Mouse (Mus musculus) ES-Bruce4 (cell line): Measurements from ENCODE around the gene Cfap45. TPM values are rescaled to one million over a fixed set of nuclear protein-coding genes. Genes with fewer than 3 reads are reported as not detected.

ENCODE experiments used
- H3K27ac ChIP-seq: 2 replicates; pipeline ENCODE4 v1.5.1; 2012; ENCODE audit warnings: low read length, inconsistent platforms; ENCODE audit not compliant: insufficient read depth
- H3K27me3 ChIP-seq: 2 replicates; pipeline ENCODE4 v1.6.1; 2012; ENCODE audit warnings: mild to moderate bottlenecking, low read length, inconsistent platforms; ENCODE audit not compliant: control insufficient read depth, poor library complexity, insufficient read depth, severe bottlenecking
- H3K36me3 ChIP-seq: 2 replicates; pipeline ENCODE4 v1.6.1; 2012; ENCODE audit warnings: inconsistent platforms, mild to moderate bottlenecking, low read length, moderate library complexity; ENCODE audit not compliant: control insufficient read depth, poor library complexity, insufficient read depth, severe bottlenecking
- H3K4me1 ChIP-seq: one replicate; pipeline ENCODE4 v1.8.1; 2011; ENCODE audit warnings: low read length; ENCODE audit not compliant: control insufficient read depth, insufficient read depth
- H3K4me3 ChIP-seq: 2 replicates; pipeline ENCODE4 v1.5.1; 2011; ENCODE audit warnings: low read depth, mild to moderate bottlenecking, low read length
- H3K9ac ChIP-seq: 2 replicates; pipeline ENCODE4 v1.6.1; 2012; ENCODE audit warnings: low read depth, mild to moderate bottlenecking, inconsistent platforms; ENCODE audit not compliant: poor library complexity, severe bottlenecking
- H3K9me3 ChIP-seq: replicated peaks from 2 replicates; pipeline ENCODE4 v1.6.1; 2012; ENCODE audit warnings: mild to moderate bottlenecking, low read length, inconsistent platforms; ENCODE audit not compliant: control insufficient read depth, poor library complexity, insufficient read depth, severe bottlenecking
- CTCF ChIP-seq: IDR thresholded peaks from one replicate; pipeline ENCODE4 v1.8.1; 2011; ENCODE audit warnings: low read depth, low read length
- EP300 ChIP-seq: IDR thresholded peaks from 2 replicates; pipeline ENCODE4 v1.6.1; 2011; ENCODE audit warnings: low read depth, low read length; ENCODE audit not compliant: insufficient read depth
- POLR2A ChIP-seq: IDR thresholded peaks from one replicate; pipeline ENCODE4 v1.8.1; 2011; ENCODE audit warnings: low read length; ENCODE audit not compliant: insufficient read depth
- polyA plus RNA-seq: library from polyadenylated mRNA; stranded (reverse); fragments of >200 nt; gene quantifications from 2 replicates; pipeline ENCODE4 v1.2.4, GENCODE M21; 2011; ENCODE audit warnings: low read depth; ENCODE audit not compliant: missing spikeins, insufficient read depth, insufficient read length

Gene Cfap45
- polyA plus RNA-seq, 1 experiment: 2.1 TPM

GRCm38 (mm10) chr1:172519644-172520043, 957 bp upstream of the Cfap45 start:
- Histone ChIP-seq H3K9ac (peak overlapping the region; percentile 18), H3K36me3 (no peaks in the 10 kb centered on the region), H3K4me1 (no peaks in the 10 kb centered on the region), H3K27ac (peak overlapping the region; percentile 82), H3K27me3 (no peaks in the 10 kb centered on the region), H3K4me3 (no peak overlapping the region), H3K9me3 (no peaks in the 10 kb centered on the region)
- no peak for TF ChIP-seq POLR2A
- TF ChIP-seq EP300: no peak
- no peak for TF ChIP-seq CTCF

GRCm38 (mm10) chr1:172522524-172522923, 1.9 kb downstream of the Cfap45 start:
- TF ChIP-seq POLR2A: no peak
- no peaks in the 10 kb centered on the region for H3K27me3 ChIP-seq
- no peak overlapping the region for H3K27ac ChIP-seq
- no peak overlapping the region for H3K4me3 ChIP-seq
- H3K4me1 ChIP-seq: peaks cover 2% of the 10 kb centered on the region
- H3K36me3 ChIP-seq: no peaks in the 10 kb centered on the region
- no peaks in the 10 kb centered on the region for H3K9me3 ChIP-seq
- H3K9ac ChIP-seq: no peak overlapping the region

GRCm38 (mm10) chr1:172523699-172524101, 3.1 kb downstream of the Cfap45 start:
- Histone ChIP-seq H3K4me3 (no peak overlapping the region), H3K36me3 (no peaks in the 10 kb centered on the region), H3K9ac (no peak overlapping the region), H3K4me1 (peaks cover 2% of the 10 kb centered on the region), H3K27ac (no peak overlapping the region), H3K27me3 (no peaks in the 10 kb centered on the region), H3K9me3 (no peaks in the 10 kb centered on the region)
- no peak for TF ChIP-seq POLR2A
- no peak for TF ChIP-seq CTCF
- TF ChIP-seq EP300: no peak

- H3K9ac ChIP-seq: no peak overlapping the region
- no peaks in the 10 kb centered on the region for H3K27me3 ChIP-seq
- H3K27ac ChIP-seq: 0 out of 2 replicates have a peak overlapping the region, but pooled peaks have one; percentile 23
- TF ChIP-seq POLR2A: no peak
- no peak for TF ChIP-seq CTCF
- TF ChIP-seq EP300: peak; percentile 89
- no peaks in the 10 kb centered on the region for H3K9me3 ChIP-seq
- H3K4me3 ChIP-seq: no peak overlapping the region
- H3K4me1 ChIP-seq: peaks cover 2% of the 10 kb centered on the region
- H3K36me3 ChIP-seq: no peaks in the 10 kb centered on the region
Observed at GRCm38 (mm10) chr1:172525027-172525764, 4.6 kb downstream of the Cfap45 start.

GRCm38 (mm10) chr1:172525971-172526370, 5.4 kb downstream of the Cfap45 start:
- H3K36me3 ChIP-seq: no peaks in the 10 kb centered on the region
- 0 out of 2 replicates have a peak overlapping the region, but pooled peaks have one; percentile 2 for H3K4me3 ChIP-seq
- no peak overlapping the region for H3K27ac ChIP-seq
- no peaks in the 10 kb centered on the region for H3K9me3 ChIP-seq
- TF ChIP-seq CTCF (no peak), EP300 (no peak), POLR2A (no peak)
- H3K27me3 ChIP-seq: no peaks in the 10 kb centered on the region
- H3K4me1 ChIP-seq: peaks cover 2% of the 10 kb centered on the region
- no peak overlapping the region for H3K9ac ChIP-seq

- Histone ChIP-seq H3K36me3 (no peaks in the 10 kb centered on the region), H3K4me3 (no peak overlapping the region), H3K27ac (no peak overlapping the region), H3K9me3 (no peaks in the 10 kb centered on the region), H3K4me1 (peaks cover 2% of the 10 kb centered on the region), H3K9ac (no peak overlapping the region), H3K27me3 (no peaks in the 10 kb centered on the region)
- TF ChIP-seq CTCF: no peak
- no peak for TF ChIP-seq EP300
- no peak for TF ChIP-seq POLR2A
Observed at GRCm38 (mm10) chr1:172526380-172527081, 5.9 kb downstream of the Cfap45 start.
